Mouse (Mus musculus) midbrain, embryonic 13.5 days (tissue): ENCODE data around the gene Pi4ka. TPM values are rescaled to one million over a fixed set of nuclear protein-coding genes. Genes with fewer than 3 reads are reported as not detected.

Source experiments
- ATAC-seq: fragments of 200-750 bp; cut with Nextera tagmentation; 2 replicates; pipeline ENCODE4 v1.8.0; 2017; ENCODE audit warnings: mild to moderate bottlenecking, moderate TSS enrichment, moderate library complexity
- H3K27ac ChIP-seq: fragments of 300-500 bp; sonication (generic); 2 replicates; pipeline ENCODE4 v1.5.1; 2015; ENCODE audit warnings: inconsistent platforms, mild to moderate bottlenecking, moderate library complexity
- H3K27me3 ChIP-seq: fragments of 300-500 bp; sonication (generic); 2 replicates; pipeline ENCODE4 v1.6.1; 2015; ENCODE audit warnings: mild to moderate bottlenecking, inconsistent platforms
- H3K36me3 ChIP-seq: fragments of 300-500 bp; sonication (generic); 2 replicates; pipeline ENCODE4 v1.6.1; 2015; ENCODE audit warnings: mild to moderate bottlenecking, inconsistent platforms
- H3K4me1 ChIP-seq: fragments of 300-500 bp; sonication (generic); replicated peaks from 2 replicates; pipeline ENCODE4 v1.6.1; 2015; ENCODE audit warnings: inconsistent platforms
- H3K4me2 ChIP-seq: fragments of 300-500 bp; sonication (generic); replicated peaks from 2 replicates; pipeline ENCODE4 v1.6.1; 2015; ENCODE audit warnings: moderate library complexity, mild to moderate bottlenecking, inconsistent platforms
- H3K4me3 ChIP-seq: fragments of 300-500 bp; sonication (generic); replicated peaks from 2 replicates; pipeline ENCODE4 v1.5.1; 2015; ENCODE audit warnings: mild to moderate bottlenecking, inconsistent platforms
- H3K9ac ChIP-seq: fragments of 300-500 bp; sonication (generic); replicated peaks from 2 replicates; pipeline ENCODE4 v1.6.1; 2015; ENCODE audit warnings: mild to moderate bottlenecking, inconsistent platforms
- H3K9me3 ChIP-seq: fragments of 300-500 bp; sonication (generic); 2 replicates; pipeline ENCODE4 v1.6.1; 2016; ENCODE audit warnings: mild to moderate bottlenecking, inconsistent platforms
- WGBS: fragments of 180-500 bp; shearing (Covaris S2); methylation state at CpG from one replicate; pipeline ENCODE4 v1.1.7; 2015; 5-methylcytosine and 5-hydroxymethylcytosine counted together
- polyA plus RNA-seq: library from polyadenylated mRNA; unstranded; fragments of >200 nt; fragmentation: Nextera tagmentation; extraction: Ambion mirVana; gene quantifications from 2 replicates; pipeline ENCODE4 v1.2.1, GENCODE M21; 2015

The Pi4ka gene
- polyA plus RNA-seq, 1 experiment from 2014 or later = 62.7 TPM

- Histone ChIP-seq H3K9me3 (no peaks in the 10 kb centered on the region), H3K36me3 (peaks cover 56% of the 10 kb centered on the region), H3K27me3 (no peaks in the 10 kb centered on the region), H3K9ac (no peak overlapping the region), H3K4me3 (no peak overlapping the region), H3K4me1 (no peaks in the 10 kb centered on the region), H3K4me2 (no peak overlapping the region), H3K27ac (no peak overlapping the region)
- ATAC-seq = no peak
- 87% methylated on average over 2 of the region's 2 CpGs for WGBS
Measured at GRCm38 (mm10) chr16:17383594-17384326, 22.4 kb downstream of the Pi4ka start.

- Histone ChIP-seq H3K4me3 (no peak overlapping the region), H3K9ac (no peak overlapping the region), H3K9me3 (no peaks in the 10 kb centered on the region), H3K36me3 (peaks cover 68% of the 10 kb centered on the region), H3K27me3 (no peaks in the 10 kb centered on the region), H3K4me2 (no peak overlapping the region), H3K4me1 (no peaks in the 10 kb centered on the region), H3K27ac (no peak overlapping the region)
- ATAC-seq = no peak
- WGBS = 97% methylated on average over 4 of the region's 4 CpGs
Measured at GRCm38 (mm10) chr16:17382306-17382705, 23.8 kb downstream of the Pi4ka start.

DNA sequence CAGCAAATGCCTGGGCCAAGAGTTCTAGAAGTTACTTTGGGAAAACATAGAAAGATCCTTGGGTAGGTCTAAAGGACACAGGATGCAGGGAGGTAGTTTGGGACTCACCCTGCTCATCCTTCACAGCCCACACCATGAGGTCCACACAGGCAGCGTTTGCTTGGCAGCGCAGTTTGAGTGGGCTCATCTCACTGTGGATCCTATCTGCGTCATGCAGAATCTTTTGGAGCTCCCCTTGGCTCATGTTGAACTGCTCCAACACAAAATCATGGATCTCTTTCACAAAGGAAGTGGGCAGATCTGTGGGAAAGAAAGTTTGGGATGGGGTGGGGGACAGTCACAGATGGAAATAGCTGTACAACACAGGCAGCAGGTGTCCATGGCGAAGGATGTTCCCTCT lies 47.3 kb downstream of the Pi4ka start:
- Histone ChIP-seq H3K9me3 (no peaks in the 10 kb centered on the region), H3K4me3 (no peak overlapping the region), H3K27me3 (no peaks in the 10 kb centered on the region), H3K4me1 (no peaks in the 10 kb centered on the region), H3K36me3 (peaks cover 69% of the 10 kb centered on the region), H3K9ac (no peak overlapping the region), H3K27ac (no peak overlapping the region), H3K4me2 (no peak overlapping the region)
- ATAC-seq = no peak
- WGBS = 93% methylated on average over 4 of the region's 4 CpGs

- Histone ChIP-seq H3K4me2 (no peak overlapping the region), H3K27ac (no peak overlapping the region), H3K4me3 (no peak overlapping the region), H3K4me1 (no peaks in the 10 kb centered on the region), H3K9me3 (no peaks in the 10 kb centered on the region), H3K27me3 (no peaks in the 10 kb centered on the region), H3K9ac (no peak overlapping the region), H3K36me3 (peaks cover 76% of the 10 kb centered on the region)
- 92% methylated on average over 6 of the region's 6 CpGs for WGBS
- ATAC-seq = no peak
Measured at GRCm38 (mm10) chr16:17356031-17356430, 50.1 kb downstream of the Pi4ka start.

DNA sequence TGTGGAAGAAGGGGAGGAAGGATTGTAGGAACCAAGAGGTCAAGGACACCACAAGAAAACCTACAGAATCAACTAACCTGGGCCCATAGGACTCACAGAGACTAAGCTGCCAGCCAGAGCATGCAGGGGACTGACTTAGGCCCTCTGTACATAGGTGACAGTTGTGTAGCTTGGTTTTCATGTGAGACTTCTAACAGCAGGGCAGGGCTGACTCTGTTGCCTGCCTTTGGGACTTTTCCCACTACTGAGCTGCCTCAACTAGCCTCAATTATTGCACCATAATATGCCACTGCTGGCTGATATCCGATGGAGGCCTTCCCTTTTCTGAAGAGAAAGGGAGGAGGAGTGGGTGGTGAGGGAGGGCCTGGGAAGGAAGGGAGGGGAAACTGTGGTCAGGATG lies 59.3 kb downstream of the Pi4ka start:
- Histone ChIP-seq H3K27ac (no peak overlapping the region), H3K9ac (no peak overlapping the region), H3K4me3 (no peak overlapping the region), H3K9me3 (no peaks in the 10 kb centered on the region), H3K4me1 (no peaks in the 10 kb centered on the region), H3K27me3 (no peaks in the 10 kb centered on the region), H3K36me3 (peaks cover 76% of the 10 kb centered on the region), H3K4me2 (no peak overlapping the region)
- no peak for ATAC-seq
- 75% methylated on average over 1 of the region's 1 CpGs for WGBS

GRCm38 (mm10) chr16:17345813-17346155 lies 60.3 kb downstream of the Pi4ka start:
- peaks cover 66% of the 10 kb centered on the region for H3K36me3 ChIP-seq
- H3K9ac ChIP-seq = no peak overlapping the region
- H3K4me1 ChIP-seq = no peaks in the 10 kb centered on the region
- no peaks in the 10 kb centered on the region for H3K27me3 ChIP-seq
- no peaks in the 10 kb centered on the region for H3K9me3 ChIP-seq
- no peak for ATAC-seq
- H3K27ac ChIP-seq = no peak overlapping the region
- H3K4me2 ChIP-seq = no peak overlapping the region
- no peak overlapping the region for H3K4me3 ChIP-seq
- WGBS = 89% methylated on average over 2 of the region's 2 CpGs

DNA sequence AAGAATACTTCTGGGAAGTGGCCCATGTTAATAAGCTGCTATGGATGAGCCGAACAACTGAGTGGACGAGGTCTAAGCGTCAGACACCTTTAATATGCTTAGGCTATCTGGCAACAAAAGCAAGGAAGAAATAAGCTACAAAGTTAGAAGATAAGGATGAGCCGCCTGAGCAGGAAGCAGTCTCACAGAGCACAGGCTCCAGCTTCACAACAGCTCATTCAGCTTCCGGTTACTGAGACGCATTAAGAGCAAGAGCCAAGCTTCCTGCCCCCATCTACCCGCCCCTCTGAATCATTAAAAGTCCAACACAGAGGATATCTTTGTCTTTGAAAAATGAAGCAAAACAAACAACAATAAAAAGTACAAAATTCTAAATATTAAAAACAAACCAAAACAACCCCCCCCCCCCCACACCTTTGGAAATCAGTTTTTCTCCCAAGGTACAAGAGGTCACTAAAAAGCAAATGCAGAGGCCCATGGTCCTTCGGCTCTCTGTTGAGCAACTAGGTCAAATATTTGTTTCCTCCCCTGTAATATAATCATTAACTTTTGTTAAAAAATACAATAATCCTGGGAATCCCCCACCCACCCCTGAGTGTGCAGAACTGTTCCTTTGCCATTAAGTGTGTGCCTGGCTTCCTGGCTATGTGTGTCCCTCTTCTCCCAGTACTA lies 60.8 kb downstream of the Pi4ka start:
- H3K27me3 ChIP-seq = no peaks in the 10 kb centered on the region
- WGBS = 90% methylated on average over 8 of the region's 8 CpGs
- no peaks in the 10 kb centered on the region for H3K9me3 ChIP-seq
- H3K4me1 ChIP-seq = no peaks in the 10 kb centered on the region
- no peak for ATAC-seq
- no peak overlapping the region for H3K4me2 ChIP-seq
- no peak overlapping the region for H3K27ac ChIP-seq
- H3K36me3 ChIP-seq = peaks cover 61% of the 10 kb centered on the region
- H3K9ac ChIP-seq = no peak overlapping the region
- no peak overlapping the region for H3K4me3 ChIP-seq

- no peaks in the 10 kb centered on the region for H3K9me3 ChIP-seq
- H3K9ac ChIP-seq = no peak overlapping the region
- no peaks in the 10 kb centered on the region for H3K27me3 ChIP-seq
- peaks cover 49% of the 10 kb centered on the region for H3K36me3 ChIP-seq
- no peak overlapping the region for H3K4me2 ChIP-seq
- no peak for ATAC-seq
- WGBS = 94% methylated on average over 4 of the region's 4 CpGs
- no peak overlapping the region for H3K4me3 ChIP-seq
- no peaks in the 10 kb centered on the region for H3K4me1 ChIP-seq
- H3K27ac ChIP-seq = no peak overlapping the region
Measured at GRCm38 (mm10) chr16:17341847-17342246, 64.3 kb downstream of the Pi4ka start.

DNA sequence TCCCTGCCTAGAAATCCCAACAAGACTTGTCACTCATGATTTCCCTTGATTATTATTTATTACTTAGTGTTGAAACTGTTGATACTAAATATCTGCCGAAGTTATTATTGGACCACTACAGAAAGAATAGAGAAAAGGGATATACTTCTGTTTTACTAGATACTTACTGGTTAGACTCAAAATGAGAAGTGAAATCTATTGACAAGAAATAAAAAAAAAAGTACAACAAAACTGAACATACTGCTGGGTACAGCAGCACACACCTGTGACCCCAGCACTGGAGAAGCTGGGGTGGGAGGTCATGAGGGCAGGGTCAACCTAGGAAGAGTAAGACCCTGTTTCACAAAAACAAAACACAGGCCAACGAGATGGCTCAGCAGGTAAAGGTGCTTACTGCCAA lies 65.4 kb downstream of the Pi4ka start:
- ATAC-seq = no peak
- no peak overlapping the region for H3K27ac ChIP-seq
- H3K36me3 ChIP-seq = peaks cover 48% of the 10 kb centered on the region
- 87% methylated on average over 2 of the region's 2 CpGs for WGBS
- H3K4me3 ChIP-seq = no peak overlapping the region
- no peak overlapping the region for H3K9ac ChIP-seq
- H3K27me3 ChIP-seq = no peaks in the 10 kb centered on the region
- H3K4me2 ChIP-seq = no peak overlapping the region
- no peaks in the 10 kb centered on the region for H3K9me3 ChIP-seq
- H3K4me1 ChIP-seq = no peaks in the 10 kb centered on the region

DNA sequence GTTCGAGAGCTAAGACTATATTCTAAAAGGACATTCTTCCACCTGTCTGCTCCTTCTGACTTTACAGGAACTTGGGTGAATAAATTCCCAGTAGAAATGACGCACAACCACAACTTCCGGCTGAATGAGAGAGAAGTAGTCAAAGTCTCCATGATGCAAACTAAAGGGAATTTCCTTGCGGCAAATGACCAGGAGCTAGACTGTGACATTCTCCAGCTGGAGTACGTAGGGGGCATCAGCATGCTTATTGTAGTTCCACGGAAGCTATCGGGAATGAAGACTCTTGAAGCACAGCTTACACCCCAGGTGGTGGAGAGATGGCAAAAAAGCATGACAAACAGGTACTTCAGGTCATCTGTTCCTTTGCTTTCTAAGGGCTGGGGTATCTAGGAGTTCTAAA lies 66.4 kb downstream of the Pi4ka start:
- Histone ChIP-seq H3K4me1 (no peaks in the 10 kb centered on the region), H3K4me3 (no peak overlapping the region), H3K9ac (no peak overlapping the region), H3K9me3 (no peaks in the 10 kb centered on the region), H3K36me3 (peaks cover 44% of the 10 kb centered on the region), H3K27ac (no peak overlapping the region), H3K4me2 (no peak overlapping the region), H3K27me3 (no peaks in the 10 kb centered on the region)
- ATAC-seq = no peak
- WGBS = 87% methylated on average over 7 of the region's 7 CpGs

- Histone ChIP-seq H3K27me3 (no peaks in the 10 kb centered on the region), H3K9me3 (no peaks in the 10 kb centered on the region), H3K4me3 (no peak overlapping the region), H3K9ac (no peak overlapping the region), H3K4me1 (no peaks in the 10 kb centered on the region), H3K27ac (no peak overlapping the region), H3K4me2 (no peak overlapping the region), H3K36me3 (peaks cover 29% of the 10 kb centered on the region)
- ATAC-seq = no peak
- WGBS = 83% methylated on average over 1 of the region's 1 CpGs
Measured at GRCm38 (mm10) chr16:17336089-17336488, 70.0 kb downstream of the Pi4ka start.

DNA sequence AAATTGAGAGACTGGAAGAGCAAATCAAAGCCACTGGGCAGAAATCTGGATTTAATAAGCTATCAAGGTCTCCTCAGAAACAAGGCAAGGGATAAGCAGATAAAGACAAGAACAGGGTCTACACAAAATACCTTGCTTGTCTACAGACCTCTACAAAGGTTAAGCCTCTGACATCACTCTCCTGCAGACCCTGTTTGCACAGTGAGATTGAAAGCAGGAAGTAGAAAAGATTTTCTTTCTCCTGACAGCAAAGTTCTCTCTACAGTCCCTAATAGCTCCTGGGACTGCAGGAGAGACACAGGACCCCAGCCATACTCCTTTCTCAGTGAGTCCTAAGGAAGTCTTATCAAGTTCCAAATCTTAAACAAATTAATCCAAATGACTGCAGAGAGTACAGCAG lies 71.5 kb downstream of the Pi4ka start:
- no peaks in the 10 kb centered on the region for H3K4me1 ChIP-seq
- H3K27me3 ChIP-seq = no peaks in the 10 kb centered on the region
- no peak for ATAC-seq
- no peak overlapping the region for H3K9ac ChIP-seq
- no peaks in the 10 kb centered on the region for H3K9me3 ChIP-seq
- no peak overlapping the region for H3K27ac ChIP-seq
- no peak overlapping the region for H3K4me2 ChIP-seq
- no peak overlapping the region for H3K4me3 ChIP-seq
- peaks cover 29% of the 10 kb centered on the region for H3K36me3 ChIP-seq

GRCm38 (mm10) chr16:17331855-17332254 lies 74.3 kb downstream of the Pi4ka start:
- H3K4me2 ChIP-seq = no peak overlapping the region
- H3K36me3 ChIP-seq = peaks cover 24% of the 10 kb centered on the region
- 87% methylated on average over 5 of the region's 5 CpGs for WGBS
- no peaks in the 10 kb centered on the region for H3K27me3 ChIP-seq
- no peak for ATAC-seq
- no peaks in the 10 kb centered on the region for H3K4me1 ChIP-seq
- no peaks in the 10 kb centered on the region for H3K9me3 ChIP-seq
- H3K27ac ChIP-seq = no peak overlapping the region
- no peak overlapping the region for H3K4me3 ChIP-seq
- H3K9ac ChIP-seq = no peak overlapping the region
